Mouse (Mus musculus) urinary bladder, postnatal 36 days (tissue): ENCODE data around the gene Slc25a17.

Experiments
- DNase-seq, 2 experiments: peaks; one replicate each; pipeline ENCODE4 v3.0.0; 2022; ENCODE audit warnings: low spot score in 2 of 2, mixed read lengths in 1 of 2

Slc25a17 gene

DNA sequence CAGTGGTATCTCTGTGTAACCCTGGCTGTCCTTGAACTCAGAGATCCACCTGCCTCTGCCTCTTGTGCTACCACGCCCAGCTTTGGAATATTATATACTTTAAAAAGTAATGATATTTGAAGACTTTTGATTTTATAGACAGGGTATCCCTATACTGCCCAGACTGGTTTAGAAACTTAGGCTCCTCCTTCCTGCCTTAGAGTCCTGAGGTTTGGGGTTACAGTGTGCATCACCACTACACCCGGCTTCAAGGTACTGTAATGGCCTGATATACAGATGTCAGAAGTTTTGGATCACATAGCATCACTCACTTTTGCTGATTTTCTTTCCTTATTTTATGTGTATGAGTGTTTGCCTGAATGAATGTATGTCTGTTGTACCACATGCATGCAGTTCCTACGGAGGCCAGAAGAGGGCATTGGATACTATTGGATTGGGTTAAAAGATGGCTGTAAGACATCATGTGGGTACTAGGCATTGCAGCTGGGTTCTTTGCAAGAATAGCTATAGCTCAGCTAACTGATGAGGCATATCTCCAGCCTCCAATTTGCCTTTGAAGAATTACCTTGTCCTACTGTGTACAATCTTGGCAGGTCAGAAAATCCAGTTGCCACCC, 5.4 kb downstream of the Slc25a17 start:
- peak in 1 of 2 experiments; percentile 36 for DNase-seq

- peak in 1 of 2 experiments; percentile 28 for DNase-seq
These were observed 8.0 kb downstream of the Slc25a17 start for GRCm38 (mm10) chr15:81352638-81353037.

- peak; percentile 28 to 30 for DNase-seq
These were observed 10.2 kb downstream of the Slc25a17 start for GRCm38 (mm10) chr15:81350401-81350800.

- no peak for DNase-seq
These were observed 12.2 kb downstream of the Slc25a17 start for GRCm38 (mm10) chr15:81348366-81348765.

- no peak for DNase-seq
These were observed 13.1 kb downstream of the Slc25a17 start for GRCm38 (mm10) chr15:81347466-81347865.

DNA sequence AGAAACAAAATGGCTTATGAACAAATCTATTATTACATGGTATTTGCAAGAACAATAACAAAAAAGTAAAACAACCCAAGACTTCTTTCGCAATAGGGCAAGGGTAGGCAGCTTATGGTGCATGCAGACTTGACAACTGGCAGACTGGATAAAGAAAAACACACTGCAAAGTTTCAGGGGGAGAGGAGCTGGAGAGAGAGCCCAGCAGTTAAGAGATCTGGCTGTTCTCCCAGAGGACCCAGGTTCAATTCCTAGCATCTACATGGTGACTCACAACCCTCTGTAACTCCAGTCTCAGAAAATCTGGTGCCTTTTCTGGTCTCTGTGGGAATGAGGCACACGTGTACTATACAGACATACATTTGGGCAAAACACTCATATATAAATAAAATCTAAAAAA, 19.2 kb downstream of the Slc25a17 start:
- DNase-seq: no peak

DNA sequence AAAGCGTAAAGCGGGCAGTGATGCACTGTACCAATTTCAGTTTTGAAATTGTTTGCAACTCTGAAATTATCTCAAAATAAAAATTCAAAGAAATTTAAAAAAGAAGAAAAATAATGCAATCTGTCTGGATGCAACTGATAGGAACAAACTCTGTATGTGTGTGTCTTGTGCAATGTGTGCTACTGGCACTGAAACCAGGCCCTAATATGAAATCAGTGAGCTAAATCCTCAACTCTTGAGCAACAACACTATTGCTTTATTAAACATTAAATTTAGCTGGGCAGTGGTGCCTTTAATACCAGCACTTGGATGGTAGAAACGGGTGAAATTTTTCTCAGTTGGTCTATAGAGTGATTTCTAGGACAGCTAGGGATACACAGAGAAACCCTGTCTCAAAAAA, 21.5 kb downstream of the Slc25a17 start:
- DNase-seq: no peak

DNA sequence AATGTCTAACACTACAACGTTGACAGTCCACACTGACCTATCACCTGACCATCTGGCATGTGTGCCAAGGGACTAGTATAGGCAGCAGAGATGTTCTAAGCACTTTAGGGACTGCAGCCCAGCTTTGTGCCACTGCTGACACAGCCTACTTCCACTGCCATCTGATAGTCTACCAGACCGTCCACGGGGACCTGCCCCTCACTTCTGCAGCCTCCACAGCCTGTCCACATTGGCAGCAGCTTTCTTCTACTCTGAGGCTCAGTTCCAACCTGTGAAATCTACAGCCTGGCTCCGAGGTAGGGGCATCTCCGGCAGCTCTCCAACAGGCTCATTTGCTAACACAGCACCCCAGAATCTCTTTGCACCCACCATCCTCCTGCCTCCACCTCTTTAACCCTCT, 24.1 kb downstream of the Slc25a17 start:
- no peak for DNase-seq

GRCm38 (mm10) chr15:81332517-81332916, 28.1 kb downstream of the Slc25a17 start:
- no peak for DNase-seq

DNA sequence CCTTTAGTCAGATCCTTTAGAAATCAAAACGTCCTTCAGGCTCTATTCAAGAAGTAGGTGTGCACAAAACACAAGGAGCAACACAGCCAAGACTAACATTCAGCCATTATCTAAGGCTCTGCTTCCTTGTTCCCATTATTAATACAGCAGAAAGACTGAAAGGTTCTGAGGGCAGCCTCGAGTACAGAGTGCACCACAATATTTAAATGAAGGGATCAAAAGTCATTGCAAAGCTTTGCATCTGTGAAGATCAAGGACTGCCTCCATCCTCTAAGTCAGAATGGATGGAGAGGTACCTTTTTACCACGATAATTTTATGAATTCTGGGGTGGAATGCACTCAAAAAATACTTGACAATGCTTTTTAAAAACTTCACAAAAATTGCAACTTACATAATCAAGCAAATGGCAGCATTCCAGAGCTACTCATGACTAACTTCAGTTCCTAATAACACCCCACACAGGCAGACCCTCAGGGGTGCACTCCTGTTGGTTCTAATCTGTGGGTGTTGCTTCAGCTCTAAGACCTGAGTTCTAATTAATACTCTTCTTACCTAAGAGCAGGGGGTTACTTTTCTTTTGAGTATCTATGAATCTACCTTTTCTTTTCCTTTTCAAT, 29.7 kb downstream of the Slc25a17 start:
- DNase-seq: no peak

DNA sequence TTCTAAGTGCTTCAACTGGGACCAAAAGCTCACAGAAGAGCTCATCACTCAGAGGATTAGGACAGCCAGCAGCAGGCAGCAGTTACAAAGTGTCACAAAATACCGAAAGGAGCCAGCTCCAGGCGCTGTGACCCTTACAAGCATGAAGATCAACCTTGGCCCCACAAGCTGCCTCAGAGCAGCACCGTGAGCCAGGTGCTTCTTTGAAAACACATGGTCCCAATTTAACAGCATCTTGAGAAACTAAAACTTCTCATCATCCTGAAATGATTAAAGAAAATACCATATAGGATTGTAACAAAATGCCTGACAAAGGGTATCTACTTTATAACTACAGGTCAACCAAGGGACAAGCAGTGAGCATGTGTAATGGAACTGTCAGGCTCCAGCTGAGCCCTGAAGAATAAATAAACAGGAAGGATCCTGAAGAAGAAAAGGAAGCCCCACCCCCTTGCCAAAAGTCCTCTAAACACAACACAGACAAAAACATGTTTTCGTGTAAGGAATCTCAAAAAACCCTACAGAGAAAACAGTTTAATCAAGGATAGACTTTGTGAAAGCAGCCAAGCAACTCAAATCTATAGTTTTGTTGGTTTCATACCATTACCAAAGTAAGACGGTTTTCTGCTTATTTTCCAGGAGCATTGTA, 30.8 kb downstream of the Slc25a17 start:
- no peak for DNase-seq

- DNase-seq: no peak
These were observed 33.1 kb downstream of the Slc25a17 start for GRCm38 (mm10) chr15:81327501-81327900.

DNA sequence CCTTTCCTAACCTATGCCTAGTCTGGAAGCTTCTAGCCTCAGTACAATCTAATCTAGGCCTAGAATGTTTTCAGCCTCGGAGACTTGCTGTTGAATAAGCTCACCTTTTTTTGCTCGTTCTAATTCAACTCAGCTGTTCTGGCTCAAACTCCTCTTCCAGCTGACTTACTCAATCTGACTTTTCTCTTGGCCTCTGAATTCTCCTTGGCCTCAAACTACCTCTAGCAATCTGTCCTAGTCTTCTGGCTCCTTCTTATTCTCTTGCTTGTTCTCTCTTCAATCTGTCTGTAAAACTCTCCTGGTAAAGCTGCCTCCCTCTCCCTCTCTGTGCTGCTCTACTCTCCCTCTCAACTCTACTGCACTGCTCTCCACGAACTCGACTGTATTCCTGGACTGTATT, 35.6 kb downstream of the Slc25a17 start:
- DNase-seq: no peak

GRCm38 (mm10) chr15:81320137-81320536, 40.5 kb downstream of the Slc25a17 start:
- no peak for DNase-seq

DNA sequence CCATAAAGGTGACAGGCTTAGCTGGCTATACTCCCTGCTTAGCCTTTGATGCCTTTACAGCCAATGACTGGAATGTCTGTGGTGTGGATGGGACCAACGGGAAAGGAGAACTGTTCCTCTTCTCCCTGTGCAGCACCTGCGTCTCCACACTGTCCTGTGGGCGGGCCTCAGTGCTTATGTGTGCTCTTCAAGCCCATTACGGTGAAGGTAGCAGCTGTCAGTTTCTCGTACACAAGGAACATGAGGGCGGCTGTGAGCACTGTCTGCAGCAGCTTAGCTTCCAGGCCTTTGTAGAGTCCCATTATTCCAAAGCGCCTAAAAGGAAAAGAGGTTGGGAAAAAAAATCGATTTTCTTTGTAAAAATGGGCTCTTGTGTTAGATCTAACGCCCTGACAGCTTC, 41.1 kb downstream of the Slc25a17 start:
- DNase-seq: no peak

GRCm38 (mm10) chr15:81313928-81314327, 46.7 kb downstream of the Slc25a17 start:
- no peak for DNase-seq

DNA sequence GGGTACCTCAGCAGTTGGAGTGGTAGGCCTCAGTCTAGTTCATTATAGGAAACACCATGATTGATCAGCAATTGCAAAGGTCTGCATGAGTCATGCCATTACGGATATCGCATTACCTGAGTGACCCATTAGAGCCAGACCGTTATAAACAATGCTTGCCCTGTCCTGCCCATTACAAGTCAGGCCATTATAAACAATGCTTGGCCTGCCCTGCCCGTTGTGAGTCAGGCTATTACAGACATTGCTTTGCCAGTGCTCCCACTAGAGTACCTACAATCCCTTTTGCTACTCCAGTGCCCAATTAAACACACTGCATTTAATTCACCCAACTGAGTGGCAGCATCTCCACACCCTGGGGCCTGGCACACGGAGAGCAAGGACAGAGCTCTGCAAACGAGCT, 49.6 kb downstream of the Slc25a17 start:
- peak; percentile 14 to 17 for DNase-seq

DNA sequence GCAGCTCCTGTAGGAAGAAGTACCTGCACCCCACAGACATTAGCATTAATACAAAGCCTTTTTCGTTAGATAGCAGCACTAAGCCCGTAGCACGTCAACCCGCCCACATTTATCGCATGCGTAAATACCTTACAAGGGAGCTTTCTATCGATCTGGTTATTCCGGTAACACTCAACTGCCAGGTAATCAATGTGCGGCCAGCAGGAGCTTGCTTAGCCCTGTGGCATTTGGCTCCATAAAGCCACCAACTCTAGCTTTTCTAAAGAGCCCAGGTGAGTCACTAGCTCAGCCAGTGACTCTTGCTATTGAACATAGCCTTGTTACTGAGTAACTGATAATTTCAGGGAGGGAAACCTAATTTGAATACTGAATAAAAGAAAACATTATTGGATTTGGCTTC, 50.3 kb downstream of the Slc25a17 start:
- no peak for DNase-seq

DNA sequence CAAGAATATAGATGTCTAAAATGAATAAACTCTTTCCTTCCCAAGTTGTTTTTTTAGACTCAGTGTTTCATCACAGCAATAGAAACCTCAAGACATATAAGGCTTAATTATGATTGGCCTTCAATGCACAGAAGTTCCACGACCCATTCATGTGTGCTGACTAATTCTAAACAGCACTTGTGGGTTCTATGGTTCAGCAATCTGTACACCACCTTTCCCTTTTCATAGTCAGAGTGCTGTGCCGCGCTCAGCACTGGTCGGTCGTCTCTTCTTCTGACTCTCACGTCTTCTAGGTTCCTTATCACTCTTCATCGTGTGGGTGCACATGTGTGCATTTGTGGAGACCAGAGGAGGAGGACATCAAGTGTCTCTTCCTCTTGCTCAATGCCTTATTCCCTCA, 52.6 kb downstream of the Slc25a17 start:
- no peak for DNase-seq

DNA sequence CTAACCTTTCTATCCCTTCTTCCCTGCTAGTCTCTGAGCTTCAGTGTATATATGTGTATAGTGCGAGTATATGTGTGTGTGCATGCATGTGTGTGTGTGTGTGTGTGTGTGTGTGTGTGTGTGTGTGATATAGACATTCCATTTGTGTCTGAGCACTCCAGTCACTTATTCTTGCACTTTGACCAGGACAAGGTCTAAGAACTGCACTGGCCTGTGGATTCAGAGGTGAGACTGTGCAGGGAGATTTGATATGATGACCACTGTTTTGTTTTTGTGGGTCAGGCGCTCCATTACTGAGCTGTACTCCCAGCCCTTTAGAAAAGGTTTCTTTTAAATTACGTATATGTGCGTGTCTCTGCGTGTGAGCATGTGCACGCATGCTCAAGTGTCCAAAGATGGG, 54.1 kb downstream of the Slc25a17 start:
- DNase-seq: no peak

GRCm38 (mm10) chr15:81305035-81305434, 55.6 kb downstream of the Slc25a17 start:
- no peak for DNase-seq

- DNase-seq: no peak
These were observed 56.6 kb downstream of the Slc25a17 start for GRCm38 (mm10) chr15:81304006-81304405.

DNA sequence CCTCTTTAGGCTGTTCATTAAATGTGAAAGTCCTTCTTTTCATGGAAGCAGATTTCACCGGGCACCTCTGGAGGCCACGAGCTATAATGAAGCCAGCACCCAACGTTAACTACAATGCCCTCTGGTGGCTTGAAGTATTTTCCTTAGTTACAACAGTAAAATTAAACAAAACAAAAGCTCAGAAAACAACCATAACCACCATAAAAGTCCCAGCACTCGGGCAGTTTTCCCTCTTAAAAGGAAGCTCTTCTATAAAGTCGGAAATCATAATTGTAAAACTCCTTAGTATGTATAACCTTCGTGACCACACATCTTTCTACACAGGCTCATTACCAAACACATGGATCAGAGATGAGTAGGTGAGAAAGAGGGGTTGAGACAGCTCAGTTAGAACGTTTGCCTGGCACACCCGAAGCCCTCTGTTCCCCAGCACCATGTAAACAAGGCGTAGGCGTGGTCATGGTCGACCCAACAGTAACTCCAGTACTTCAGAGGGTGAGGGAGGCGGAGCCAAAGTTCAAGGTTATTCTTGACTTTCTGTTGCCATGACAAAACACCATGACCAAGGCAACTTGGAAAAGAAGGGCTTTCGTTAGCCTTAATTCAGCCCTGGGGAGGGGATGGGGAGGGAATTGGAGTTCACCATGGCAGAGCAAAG, 58.3 kb downstream of the Slc25a17 start:
- DNase-seq: no peak
